ENCODE assay signal across 7 mouse cellular contexts in genomic region chr16:10276778-10277177, GRCm38 (mm10). TPM values are rescaled to one million over a fixed set of nuclear protein-coding genes. Genes with fewer than 3 reads are reported as not detected.
DNase-seq lines count a peak whose midpoint lies in the region; ATAC-seq and TF ChIP-seq lines count a peak whose summit lies in the region.
"Not testable (repeated sequence)": the region's sequence is repeated elsewhere in the genome, so short reads cannot be mapped to it uniquely, and the experiment has no call there.
"Had no signal": no experiment of that assay in that cellular context is flagged by ENCODE, and none has a peak within 500 bp of the region (broad histone marks: within the 10 kb centered on the region; RNA-seq: fewer than 3 reads in every experiment).

No protein-coding gene starts in this region.

- H3K9me3 ChIP-seq in intestine, postnatal 0 days (ENCODE audit: control insufficient read depth), result not testable (repeated sequence)

- not testable (repeated sequence) for H3K36me3 ChIP-seq in intestine, postnatal 0 days (ENCODE audit: control insufficient read depth, insufficient read depth); small intestine, adult 2 months (ENCODE audit: control insufficient read depth, insufficient read depth, low read length)

- not testable (repeated sequence) for TF ChIP-seq CTCF in intestine, postnatal 0 days (IDR thresholded peaks at IDR 0.05; ENCODE audit: low read depth); small intestine, adult 2 months (IDR thresholded peaks at IDR 0.05; ENCODE audit: extremely low read depth, insufficient read length, insufficient replicate concordance, low read depth, low read length)

- DNase-seq in A20 (ENCODE audit: low read depth, low spot score), result peak; percentile 69
- DNase-seq in NIH3T3 (ENCODE audit: low read depth), result peak; percentile 13
- peak; percentile 30 for DNase-seq in kidney, adult 9 months

- not testable (repeated sequence) for TF ChIP-seq POLR2A in small intestine, adult 2 months (IDR thresholded peaks at IDR 0.05; ENCODE audit: low read depth, low read length)

- not testable (repeated sequence) for H3K4me3 ChIP-seq in intestine, postnatal 0 days (ENCODE audit: low read depth, low read length); small intestine, adult 2 months (ENCODE audit: low read depth, low read length)

- not testable (repeated sequence) for H3K9ac ChIP-seq in intestine, postnatal 0 days (ENCODE audit: low read depth, low read length)

- not testable (repeated sequence) for H3K4me1 ChIP-seq in intestine, postnatal 0 days (replicated peaks; ENCODE audit: control insufficient read depth, insufficient read depth, low read length); small intestine, adult 2 months (ENCODE audit: control insufficient read depth, insufficient read depth, insufficient read length, low read length)

- H3K27me3 ChIP-seq in intestine, postnatal 0 days (replicated peaks; ENCODE audit: control insufficient read depth, insufficient read depth, low read length); small intestine, adult 2 months (ENCODE audit: control insufficient read depth, insufficient read depth, low read length): not testable (repeated sequence)

- 71% methylated on average over 5 of the region's 5 CpGs for WGBS in intestine, postnatal 0 days
- WGBS in small intestine, adult 2 months, result 28% methylated on average over 5 of the region's 5 CpGs

- H3K4me2 ChIP-seq in intestine, postnatal 0 days (replicated peaks; ENCODE audit: low read depth), result not testable (repeated sequence)

- H3K27ac ChIP-seq in intestine, postnatal 0 days (ENCODE audit: low read depth, low read length), result not testable (repeated sequence)
- H3K27ac ChIP-seq in small intestine, adult 2 months (ENCODE audit: insufficient read depth, low read depth, low read length), result peak overlapping the region; percentile 35; the same call in 1 of the 2 replicates

- ATAC-seq in intestine, postnatal 0 days, result peak; percentile 58

RNA-seq across cellular contexts. Expression of gene Emp2, which starts 37.0 kb away (rescaled TPM):
- 8.7 and 9.5 TPM in 2 replicates for polyA plus RNA-seq in intestine, postnatal 0 days (2015; fragmentation: Nextera tagmentation; extraction: Ambion mirVana)
- 5.3 and 5.5 TPM in 2 replicates for polyA plus RNA-seq in small intestine, adult 2 months (2012; rRNA removed)
- polyA plus RNA-seq: erythroblast, embryonic 14.5 days; G1E had no signal

Comparison
In these comparisons a context has a peak if more than half of its experiments do, and no peak if none do; other contexts are left out.
1. DNase-seq: peak in every context shown above with its lines; median percentile 69 in A20; 30 in kidney, adult 9 months; 13 in NIH3T3.